8 mouse cellular contexts compared by ENCODE assay signal in the genomic region with DNA sequence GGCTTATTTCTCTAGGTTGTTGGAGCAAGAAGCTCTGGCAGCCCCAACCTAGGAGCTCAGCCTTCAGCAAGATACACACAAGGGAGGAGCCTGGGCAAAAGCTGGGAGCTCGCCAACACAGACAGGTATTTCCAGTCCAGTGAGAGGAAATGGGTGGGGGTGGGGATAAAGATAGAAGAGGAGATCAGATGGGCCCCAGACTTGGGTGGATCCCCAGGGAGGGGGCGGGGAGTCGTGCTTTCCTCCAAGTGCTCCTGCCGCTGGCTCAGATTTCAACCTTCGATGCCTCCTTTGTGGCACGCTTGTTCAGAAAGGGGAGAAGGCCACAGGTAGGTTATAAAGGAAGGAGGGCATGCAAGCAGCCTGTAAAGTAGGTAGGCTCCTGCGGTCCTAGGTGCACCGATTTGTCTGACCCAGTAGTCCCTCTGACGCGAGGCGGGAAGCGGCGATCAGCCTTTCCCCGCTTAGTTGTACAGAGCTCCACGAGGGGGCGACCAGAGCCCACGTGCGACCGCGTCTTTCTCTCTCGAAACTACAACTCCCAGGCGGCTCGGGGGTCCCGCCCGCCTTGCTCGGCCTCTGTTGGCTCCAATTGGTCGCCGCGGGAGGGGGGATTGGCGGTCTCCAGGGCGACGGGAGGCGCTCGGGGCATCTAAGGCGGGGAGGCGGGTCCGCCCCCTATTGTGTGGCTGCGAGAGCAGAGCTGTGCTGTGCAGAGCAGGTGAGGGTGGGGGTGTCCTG. TPM values are rescaled to one million over a fixed set of nuclear protein-coding genes. Genes with fewer than 3 reads are reported as not detected.
DNase-seq lines count a peak whose midpoint lies in the region; ATAC-seq and TF ChIP-seq lines count a peak whose summit lies in the region.

A gene (plus strand): TSS at position 249 of the 741 bp plus-strand sequence.

- no peaks in the 10 kb centered on the region for H3K4me1 ChIP-seq in cortical plate, adult 2 months (ENCODE audit: control insufficient read depth, insufficient read depth, low read length)

- TF ChIP-seq CTCF in cortical plate, adult 2 months (IDR thresholded peaks at IDR 0.05; ENCODE audit: extremely low read depth, insufficient read depth, low read length), result 0 out of 2 replicates have a peak, but pooled peaks have one; percentile 2

- peak; percentile 89 for DNase-seq in WW6 (ENCODE audit: low read depth, low spot score)
- DNase-seq in gastrocnemius, postnatal 14 days, result peak; percentile 89
- peak; percentile 81 for DNase-seq in induced T-regulatory cell, adult 2 months (ENCODE audit: low read depth)
- DNase-seq in left cerebral cortex, adult 8-10 months (ENCODE audit: low spot score in 2 of 2), result peak; percentile 67 to 94
- DNase-seq in right cerebral cortex, adult 2 months (ENCODE audit: low spot score in 2 of 2), result peak; percentile 93
- DNase-seq in urinary bladder, postnatal 10 days (ENCODE audit: low spot score), result peak; percentile 68

- TF ChIP-seq POLR2A in cortical plate, adult 2 months (IDR thresholded peaks at IDR 0.05; ENCODE audit: extremely low read depth, insufficient read depth, low read length), result no peak

- H3K4me3 ChIP-seq in cortical plate, adult 2 months (ENCODE audit: insufficient read depth, low read length), result peak within 1 kb of the TSS; percentile 37

- intact Hi-C loops in gastrocnemius, postnatal 14 days (cut with DNase I; ENCODE audit: low total_unique reads), result no loop called here

- no peak within 1 kb of the TSS for H3K27ac ChIP-seq in cortical plate, adult 2 months (ENCODE audit: insufficient read depth, low read length)

- peak; percentile 79 for ATAC-seq in megakaryocyte, adult 5-6 weeks (ENCODE audit: poor library complexity, severe bottlenecking)

RNA-seq across cellular contexts. Expression of the gene that starts here (rescaled TPM):
- 15.6 and 16.2 TPM in 2 replicates for polyA plus RNA-seq in cortical plate, adult 2 months (2012; rRNA removed)
- under 1 TPM; 0.37 to 0.51 TPM for total RNA-seq in gastrocnemius, postnatal 14 days (2021)
- total RNA-seq in left cerebral cortex, adult 8-10 months (2022), result 1 to 10 TPM; 5.2 to 9.1 (median 7.9) TPM
- total RNA-seq in megakaryocyte, adult 5-6 weeks (2015), result 0.20 and 1.9 TPM in 2 replicates
- total RNA-seq in megakaryocyte, adult 5-6 weeks (2017), result 0.16 TPM in 1 of 2 replicates, not detected in the other

Comparison
In these comparisons a context has a peak if more than half of its experiments do, and no peak if none do; other contexts are left out.
1. Peak in DNase-seq in gastrocnemius, postnatal 14 days; RNA of the gene not detected or under 1 TPM.